Mouse (Mus musculus) bone marrow, adult 2 months (tissue): Measurements from ENCODE around the gene Insl6. TPM values are rescaled to one million over a fixed set of nuclear protein-coding genes. Genes with fewer than 3 reads are reported as not detected.
A peak's percentile ranks its signal among the peaks of the same experiment; 100 is the strongest.

Experiments used
- H3K27ac ChIP-seq: fragments of 200-500 bp; 2 replicates; pipeline ENCODE4 v1.5.1; 2012; ENCODE audit warnings: low read depth, mild to moderate bottlenecking, control low read depth, inconsistent platforms, low read length; ENCODE audit not compliant: control insufficient read depth, poor library complexity, insufficient read depth
- H3K4me1 ChIP-seq: fragments of 200-500 bp; 2 replicates; pipeline ENCODE4 v1.6.1; 2011; ENCODE audit warnings: low read length; ENCODE audit not compliant: control insufficient read depth, insufficient read depth
- H3K4me3 ChIP-seq: fragments of 200-500 bp; replicated peaks from 2 replicates; pipeline ENCODE3; 2011; ENCODE audit warnings: mild to moderate bottlenecking, low read depth, low read length, control low read depth; ENCODE audit not compliant: control insufficient read depth
- CTCF ChIP-seq: fragments of 200-500 bp; IDR thresholded peaks from 2 replicates; pipeline ENCODE4 v1.5.1; 2011; ENCODE audit warnings: low read length, control low read depth; ENCODE audit not compliant: control insufficient read depth, insufficient read depth
- POLR2A ChIP-seq: fragments of 200-500 bp; IDR thresholded peaks from 2 replicates; pipeline ENCODE4 v1.6.1; 2011; ENCODE audit warnings: low read depth, mild to moderate bottlenecking, control low read depth, low read length, borderline replicate concordance; ENCODE audit not compliant: control insufficient read depth
- WGBS: fragments of 180-500 bp; shearing (Covaris S2); methylation state at CpG from one replicate; pipeline ENCODE4 v1.1.7; 2018; 5-methylcytosine and 5-hydroxymethylcytosine counted together
- polyA plus RNA-seq: library from polyadenylated mRNA; stranded (reverse); fragments of >200 nt; gene quantifications from 2 replicates; pipeline ENCODE4 v1.2.4, GENCODE M21; 2011; ENCODE audit warnings: low replicate concordance; ENCODE audit not compliant: missing spikeins, insufficient read depth, insufficient read length

Gene Insl6
- polyA plus RNA-seq, 1 experiment, result 2.9 TPM

DNA sequence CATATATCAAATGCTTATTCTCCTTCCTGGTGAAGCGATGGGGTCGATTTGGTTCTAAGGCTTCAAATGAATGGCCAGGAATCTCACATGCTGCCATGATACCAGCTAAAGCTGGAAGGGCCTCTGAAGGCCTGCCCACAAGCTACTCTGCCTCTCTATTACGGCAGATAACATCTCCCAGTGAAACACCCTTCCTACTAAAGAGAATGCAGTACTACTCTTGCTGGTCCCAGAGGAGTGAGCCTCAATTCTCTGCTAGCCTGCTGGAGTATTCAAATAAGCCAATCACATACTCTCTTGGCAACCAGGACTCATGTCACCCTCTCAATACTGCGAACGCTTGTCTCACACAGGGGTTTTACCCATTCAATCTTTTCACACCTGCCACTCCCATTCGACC is 17.1 kb upstream of the Insl6 start:
- no peak for TF ChIP-seq CTCF
- no peak for TF ChIP-seq POLR2A
- H3K27ac ChIP-seq, result no peak overlapping the region
- no peak overlapping the region for H3K4me3 ChIP-seq
- no peaks in the 10 kb centered on the region for H3K4me1 ChIP-seq
- WGBS, result 80% methylated on average over 6 of the region's 6 CpGs

DNA sequence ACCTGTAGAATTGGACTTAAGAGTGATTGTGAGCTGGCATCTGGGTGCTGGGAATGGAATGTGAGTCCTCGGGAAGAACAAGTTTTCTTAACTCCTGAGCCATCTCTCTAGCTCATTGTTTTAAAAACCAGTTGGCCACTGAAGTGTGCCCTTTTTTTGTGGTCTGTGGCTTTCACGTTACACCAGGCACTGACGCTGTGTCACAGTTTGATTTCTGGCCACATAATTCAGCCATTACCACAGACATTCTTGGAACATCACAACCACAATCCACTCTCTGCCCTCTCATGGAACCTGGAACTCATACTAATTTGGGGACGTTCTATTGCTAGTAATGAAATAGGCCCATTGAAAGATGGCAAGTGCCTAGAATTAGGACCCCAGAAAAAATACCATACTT is 15.9 kb upstream of the Insl6 start:
- H3K27ac ChIP-seq, result no peak overlapping the region
- H3K4me3 ChIP-seq, result no peak overlapping the region
- H3K4me1 ChIP-seq, result no peaks in the 10 kb centered on the region
- 21% methylated on average over 4 of the region's 4 CpGs for WGBS
- no peak for TF ChIP-seq CTCF
- TF ChIP-seq POLR2A, result no peak

DNA sequence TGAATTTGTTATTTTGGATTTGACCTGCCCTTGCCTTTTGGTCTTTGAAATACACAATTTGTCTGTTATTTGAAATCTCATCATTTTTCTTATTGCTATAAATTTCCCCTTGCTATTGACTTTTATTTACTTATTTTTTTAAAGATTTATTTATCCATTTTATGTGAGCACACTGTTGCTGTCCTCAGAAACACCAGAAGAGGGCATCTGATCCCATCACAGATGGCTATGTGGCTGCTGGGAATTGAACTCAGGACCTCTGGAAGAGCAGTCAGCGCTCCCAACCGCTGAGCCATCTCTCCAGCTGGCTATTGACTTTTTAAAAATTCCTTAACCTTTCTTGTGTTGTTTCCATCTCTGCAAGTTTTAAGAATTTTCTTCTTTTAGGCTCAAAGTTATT is 11.5 kb upstream of the Insl6 start:
- H3K4me1 ChIP-seq, result no peaks in the 10 kb centered on the region
- TF ChIP-seq CTCF (no peak), POLR2A (no peak)
- WGBS, result 81% methylated on average over 2 of the region's 2 CpGs
- H3K4me3 ChIP-seq, result no peak overlapping the region
- no peak overlapping the region for H3K27ac ChIP-seq

GRCm38 (mm10) chr19:29334068-29334745 is 9.1 kb upstream of the Insl6 start, which contains the start of gene Rln1:
TSS of gene Rln1 (minus strand) at chr19:29334670.
- TF ChIP-seq CTCF (no peak), POLR2A (no peak)
- no peak within 1 kb of the TSS for H3K27ac ChIP-seq
- no peaks in the 10 kb centered on the region for H3K4me1 ChIP-seq
- 18% methylated on average over 23 of the region's 23 CpGs for WGBS
- H3K4me3 ChIP-seq, result no peak within 1 kb of the TSS

- TF ChIP-seq CTCF (no peak), POLR2A (no peak)
- peaks cover 2% of the 10 kb centered on the region for H3K4me1 ChIP-seq
- H3K27ac ChIP-seq, result no peak overlapping the region
- no peak overlapping the region for H3K4me3 ChIP-seq
- 88% methylated on average over 13 of the region's 13 CpGs for WGBS
Measured at GRCm38 (mm10) chr19:29326822-29327552, 1.8 kb upstream of the Insl6 start.

DNA sequence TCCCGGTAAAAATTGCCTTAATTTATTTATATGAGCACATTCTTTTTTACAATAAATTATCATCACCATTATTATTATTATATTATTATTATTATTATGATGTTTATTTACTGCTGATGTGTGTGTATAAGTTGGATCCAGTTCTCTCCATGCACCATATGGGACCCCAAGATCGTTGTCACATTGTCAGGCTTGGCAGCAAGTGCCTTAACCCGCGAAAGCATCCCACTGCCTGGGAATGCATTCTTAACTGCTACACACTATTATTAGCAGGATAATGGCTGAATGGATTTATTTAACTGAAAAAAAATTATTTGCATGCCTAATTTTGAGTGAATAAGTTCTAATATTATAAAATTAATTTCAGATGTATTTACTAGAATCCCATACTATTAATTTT is 1.2 kb upstream of the Insl6 start:
- peaks cover 2% of the 10 kb centered on the region for H3K4me1 ChIP-seq
- 91% methylated on average over 4 of the region's 4 CpGs for WGBS
- H3K4me3 ChIP-seq, result no peak overlapping the region
- H3K27ac ChIP-seq, result no peak overlapping the region
- TF ChIP-seq POLR2A (no peak), CTCF (no peak)

DNA sequence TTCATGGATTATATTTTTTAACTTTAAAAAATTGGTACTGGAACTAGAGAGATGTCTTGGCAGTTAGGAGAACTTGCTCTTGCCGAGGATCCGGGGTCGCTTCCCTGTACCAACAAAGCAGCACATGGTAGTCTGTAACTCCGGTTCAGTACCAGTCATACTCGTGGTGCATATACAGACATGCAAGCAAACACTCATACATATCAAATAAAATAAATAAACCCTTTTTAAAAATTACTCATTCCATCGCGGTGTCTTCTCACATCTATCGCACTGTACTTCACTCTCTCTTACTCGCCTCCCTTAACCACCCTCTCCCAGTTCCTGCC is 660 bp upstream of the Insl6 start:
- TF ChIP-seq CTCF (no peak), POLR2A (no peak)
- no peak overlapping the region for H3K27ac ChIP-seq
- WGBS, result 74% methylated on average over 9 of the region's 9 CpGs
- H3K4me1 ChIP-seq, result peaks cover 2% of the 10 kb centered on the region
- no peak overlapping the region for H3K4me3 ChIP-seq

DNA sequence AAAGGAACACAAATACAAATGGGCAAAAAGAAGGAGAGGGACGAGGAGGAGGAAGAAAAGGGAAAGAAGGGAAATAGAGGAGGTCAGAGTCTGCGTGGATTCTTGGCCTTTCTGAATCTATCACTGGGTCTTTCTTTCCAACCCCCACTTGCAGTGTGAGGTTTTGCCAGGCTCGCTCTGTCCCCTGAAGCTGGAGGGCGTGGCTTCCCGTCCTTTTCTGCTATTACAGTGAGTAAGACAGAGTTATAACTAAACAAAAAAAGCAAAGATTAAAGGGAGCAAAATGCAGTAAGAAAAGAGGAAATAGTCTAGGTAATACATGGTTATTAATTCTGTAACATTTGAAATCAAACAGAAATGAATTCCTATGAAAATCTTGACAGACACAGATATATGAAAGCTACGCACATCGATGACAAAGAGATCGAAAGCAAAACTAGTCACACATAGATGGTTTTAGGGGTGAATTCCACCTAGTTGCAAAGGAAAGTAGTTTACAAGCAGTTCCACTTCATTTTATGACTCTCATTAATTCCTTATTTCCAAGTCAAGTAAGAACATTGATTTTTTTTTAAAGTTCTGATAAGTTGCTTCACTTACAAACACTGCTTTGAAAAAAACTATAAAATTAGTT is 1.6 kb downstream of the Insl6 start:
- peak overlapping the region; percentile 13 for H3K4me3 ChIP-seq
- H3K4me1 ChIP-seq, result peaks cover 2% of the 10 kb centered on the region; the same call in 1 of the 2 replicates
- 11% methylated on average over 8 of the region's 8 CpGs for WGBS
- H3K27ac ChIP-seq, result no peak overlapping the region
- TF ChIP-seq CTCF, result no peak
- no peak for TF ChIP-seq POLR2A

DNA sequence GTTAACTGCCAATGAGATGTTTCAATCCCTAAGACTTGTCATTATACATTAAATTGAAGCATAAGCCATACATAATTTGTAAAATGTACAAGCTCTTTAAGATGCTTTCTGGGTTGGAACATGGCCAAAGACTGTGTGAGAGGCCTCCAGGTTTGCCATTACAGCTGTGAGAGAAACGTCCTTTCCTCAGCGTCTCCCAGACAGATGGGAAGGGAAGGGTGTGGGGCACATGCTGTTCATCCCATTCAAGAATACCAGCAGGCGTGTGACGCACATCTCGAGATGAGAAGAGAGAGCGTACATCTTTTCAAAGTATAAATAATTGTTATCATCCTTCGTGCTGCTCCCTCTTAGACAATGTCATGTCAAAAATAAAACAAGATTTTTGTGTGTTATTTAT is 12.5 kb downstream of the Insl6 start:
- Histone ChIP-seq H3K4me1 (no peaks in the 10 kb centered on the region), H3K27ac (no peak overlapping the region), H3K4me3 (no peak overlapping the region)
- TF ChIP-seq POLR2A, result no peak
- TF ChIP-seq CTCF, result no peak
- 91% methylated on average over 7 of the region's 7 CpGs for WGBS
